Mouse (Mus musculus): ENCODE measurements around the gene Umps. TPM values are rescaled to one million over a fixed set of nuclear protein-coding genes. Genes with fewer than 3 reads are reported as not detected.

Gene Umps
- polyA plus RNA-seq, 1 experiment = 2.4 TPM

- WGBS = 78% methylated on average over 4 of the region's 4 CpGs
- H3K27ac ChIP-seq (ENCODE audit: insufficient read depth, low read depth, low read length) = no peak overlapping the region
- no peak overlapping the region for H3K4me3 ChIP-seq (ENCODE audit: low read depth, low read length)
- H3K27me3 ChIP-seq (ENCODE audit: control insufficient read depth, insufficient read depth, low read length) = no peaks in the 10 kb centered on the region
- TF ChIP-seq POLR2A (IDR thresholded peaks at IDR 0.05; ENCODE audit: low read depth, low read length) (no peak), CTCF (IDR thresholded peaks at IDR 0.05; ENCODE audit: extremely low read depth, insufficient read length, insufficient replicate concordance, low read depth, low read length) (no peak)
- H3K36me3 ChIP-seq (ENCODE audit: control insufficient read depth, insufficient read depth, low read length) = 0 out of 2 replicates have a peak, but pooled peaks cover 4% of the 10 kb centered on the region
- H3K4me1 ChIP-seq (ENCODE audit: control insufficient read depth, insufficient read depth, insufficient read length, low read length) = peaks cover 7% of the 10 kb centered on the region; the same call in 1 of the 2 replicates
Measured at GRCm38 (mm10) chr16:33914997-33915396, 51.8 kb downstream of the Umps start.

- Histone ChIP-seq H3K4me3 (ENCODE audit: low read depth, low read length) (no peak overlapping the region), H3K4me1 (ENCODE audit: control insufficient read depth, insufficient read depth, insufficient read length, low read length) (peaks cover 1% of the 10 kb centered on the region; the same call in 1 of the 2 replicates), H3K27me3 (ENCODE audit: control insufficient read depth, insufficient read depth, low read length) (no peaks in the 10 kb centered on the region), H3K36me3 (ENCODE audit: control insufficient read depth, insufficient read depth, low read length) (peaks cover 3% of the 10 kb centered on the region; the same call in 1 of the 2 replicates), H3K27ac (ENCODE audit: insufficient read depth, low read depth, low read length) (no peak overlapping the region)
- TF ChIP-seq CTCF (IDR thresholded peaks at IDR 0.05; ENCODE audit: extremely low read depth, insufficient read length, insufficient replicate concordance, low read depth, low read length) = no peak
- no peak for TF ChIP-seq POLR2A (IDR thresholded peaks at IDR 0.05; ENCODE audit: low read depth, low read length)
- WGBS = 90% methylated on average over 4 of the region's 4 CpGs
Measured at GRCm38 (mm10) chr16:33908239-33908638, 58.6 kb downstream of the Umps start.

Other genes starting within 250 kb of the Umps start
- 2,067 and 2,412 TPM in 2 replicates for gene Muc13, start 173.0 kb downstream of the Umps start, polyA plus RNA-seq (2012; rRNA removed)
- 36.3 and 80.3 TPM in 2 replicates for gene Itgb5, start 137.4 kb downstream of the Umps start, polyA plus RNA-seq (2012; rRNA removed)

Data from small intestine, adult 2 months (tissue).